Mouse (Mus musculus) common myeloid progenitor, adult 5-6 weeks (primary cell): ENCODE data around the gene Rpap2. TPM values are rescaled to one million over a fixed set of nuclear protein-coding genes. Genes with fewer than 3 reads are reported as not detected.

ENCODE experiments used
- ATAC-seq: replicated peaks from 2 replicates; pipeline ENCODE4 v1.8.0; 2016; ENCODE audit warnings: low read depth, mild to moderate bottlenecking, moderate TSS enrichment, inconsistent platforms; ENCODE audit not compliant: poor library complexity, severe bottlenecking
- total RNA-seq: library from RNA; stranded (forward); fragments of 200-1000, 187-1606 nt; gene quantifications from 2 replicates; pipeline ENCODE4 v1.2.3, GENCODE M21; 2017

Rpap2 gene
- total RNA-seq, 1 experiment from 2014 or later: 30.9 TPM

GRCm38 (mm10) chr5:107681300-107681699 lies 84.1 kb downstream of the Rpap2 start:
- ATAC-seq: peak; percentile 46

- ATAC-seq: 0 out of 2 replicates have a peak, but pooled peaks have one; percentile 40
These were observed 87.2 kb downstream of the Rpap2 start for GRCm38 (mm10) chr5:107684380-107684779.

DNA sequence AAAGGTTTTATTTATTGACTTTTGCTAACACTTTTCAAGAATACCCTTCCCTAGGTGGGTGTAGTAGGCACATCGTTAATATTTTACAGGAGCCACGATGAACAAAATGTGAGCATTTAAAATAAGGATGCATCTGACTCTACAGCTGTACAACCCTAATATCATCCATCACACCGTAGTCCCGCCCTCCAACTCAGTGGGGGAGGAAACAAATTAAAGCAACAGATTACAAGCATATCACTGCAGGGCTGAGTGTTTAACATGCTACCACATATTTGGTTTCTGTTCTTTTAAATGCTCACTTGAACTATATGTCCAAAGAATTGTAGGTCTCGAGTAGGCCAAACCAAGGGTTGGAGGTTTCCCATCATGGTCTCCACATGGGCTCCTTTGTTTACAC lies 90.0 kb downstream of the Rpap2 start:
- no peak for ATAC-seq

GRCm38 (mm10) chr5:107687592-107688498 lies 90.7 kb downstream of the Rpap2 start:
- ATAC-seq: peak; percentile 86

GRCm38 (mm10) chr5:107688499-107688866 lies 91.3 kb downstream of the Rpap2 start:
- peak; percentile 5; the same call in 1 of the 2 replicates for ATAC-seq

- ATAC-seq: no peak
These were observed 97.8 kb downstream of the Rpap2 start for GRCm38 (mm10) chr5:107695019-107695418.

DNA sequence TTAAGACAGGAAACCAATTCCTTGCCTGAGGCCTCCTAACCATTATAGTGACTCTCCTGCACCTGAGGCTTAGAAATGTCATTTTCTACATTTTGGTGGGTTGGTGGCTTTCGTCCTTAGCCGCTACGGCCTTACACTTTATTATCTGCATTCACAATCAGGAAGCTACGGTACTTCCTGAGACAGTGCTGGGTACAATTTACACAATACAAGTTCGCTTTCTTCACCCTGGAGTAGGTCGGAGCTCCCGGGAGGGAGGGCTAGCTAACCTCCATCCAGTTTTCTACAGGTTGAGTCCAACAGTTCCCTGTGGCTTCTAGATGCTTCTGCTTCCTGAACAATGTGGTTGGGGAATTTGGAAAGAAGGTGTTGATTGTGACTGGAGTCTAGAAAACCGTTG lies 101.7 kb downstream of the Rpap2 start:
- peak; percentile 77 for ATAC-seq

- peak; percentile 53 for ATAC-seq
These were observed 103.7 kb downstream of the Rpap2 start for GRCm38 (mm10) chr5:107700873-107701272.

DNA sequence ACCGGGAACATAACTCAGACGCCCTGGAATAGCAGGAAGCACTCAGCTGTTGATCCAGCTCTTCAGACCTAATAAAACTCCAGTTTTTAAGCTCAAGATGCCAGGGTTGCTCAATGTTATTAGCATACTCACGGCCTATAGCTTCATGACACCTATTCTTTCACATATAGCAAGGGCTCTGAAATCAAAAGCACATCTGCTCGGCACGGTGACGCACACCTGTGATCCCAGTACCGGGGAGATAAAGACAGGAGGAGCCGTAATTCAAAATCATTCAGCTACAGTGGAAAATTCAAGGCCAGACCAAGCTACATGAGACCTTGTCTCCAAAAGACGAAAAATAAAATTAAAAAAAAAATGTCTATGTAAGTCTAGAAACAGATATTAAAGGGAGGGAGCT lies 104.5 kb downstream of the Rpap2 start:
- ATAC-seq: no peak

DNA sequence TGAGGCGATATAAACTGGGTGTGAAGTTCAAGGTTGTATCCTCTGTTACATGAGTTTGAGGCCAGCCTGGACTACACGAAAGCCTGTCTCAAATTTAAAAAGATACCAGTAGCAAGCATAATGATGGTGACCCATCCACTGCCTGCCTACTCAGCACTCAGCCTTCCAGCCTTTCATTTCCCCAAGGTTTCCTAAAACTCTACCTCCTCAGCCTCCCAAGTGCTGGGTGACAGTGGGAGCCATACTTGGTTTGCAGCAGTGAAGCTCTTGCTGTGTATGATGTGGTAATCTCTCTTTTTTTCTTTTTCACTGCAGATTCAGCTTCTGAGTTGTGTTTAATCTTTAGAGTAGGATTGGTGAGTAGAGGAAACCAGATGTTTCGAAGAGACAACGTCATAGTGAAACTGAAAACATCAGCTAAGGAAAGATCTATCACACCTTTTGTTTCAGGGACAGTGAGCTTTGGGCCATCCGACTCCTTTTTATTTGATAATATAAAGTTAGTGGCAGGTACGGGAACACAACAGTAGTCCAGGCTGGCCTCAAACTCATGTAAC lies 106.1 kb downstream of the Rpap2 start:
- ATAC-seq: no peak

DNA sequence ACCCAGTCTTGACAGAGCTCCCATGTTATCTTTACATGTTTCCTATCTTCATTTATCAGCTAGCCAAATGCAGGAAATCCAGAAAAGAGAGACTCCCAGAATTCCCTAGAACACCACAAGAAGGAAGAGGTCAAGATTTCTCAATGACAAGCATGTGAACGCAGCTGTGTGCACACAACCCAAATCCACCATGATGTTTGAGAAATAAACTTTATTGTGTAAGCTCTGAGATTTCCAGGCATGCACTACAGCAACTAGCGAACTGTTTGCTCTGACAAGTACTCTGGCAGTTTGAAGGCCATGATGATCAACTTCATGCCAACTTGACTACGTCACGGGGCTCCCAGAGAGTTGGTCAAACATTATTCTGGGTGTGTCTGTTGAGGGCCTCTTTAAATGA lies 108.6 kb downstream of the Rpap2 start:
- no peak for ATAC-seq

DNA sequence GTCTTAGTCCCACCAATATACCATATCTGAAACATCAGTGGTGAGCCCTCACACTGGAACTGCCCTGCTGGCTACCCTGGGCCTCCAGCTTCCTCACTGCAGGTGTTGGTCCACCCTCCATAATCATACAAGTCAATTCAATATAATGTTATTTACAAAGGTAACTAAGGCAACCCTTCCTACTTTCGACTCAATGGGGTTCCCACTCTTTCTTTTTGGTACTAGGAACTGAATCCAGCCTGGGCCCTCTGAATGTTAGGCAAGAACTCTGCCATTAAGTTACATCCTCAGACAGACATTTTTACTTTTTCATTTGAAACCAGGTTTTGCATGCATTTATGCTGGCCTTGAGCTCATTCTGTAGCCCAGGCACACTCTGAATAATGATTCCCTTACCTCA lies 109.1 kb downstream of the Rpap2 start:
- 0 out of 2 replicates have a peak, but pooled peaks have one; percentile 6 for ATAC-seq

DNA sequence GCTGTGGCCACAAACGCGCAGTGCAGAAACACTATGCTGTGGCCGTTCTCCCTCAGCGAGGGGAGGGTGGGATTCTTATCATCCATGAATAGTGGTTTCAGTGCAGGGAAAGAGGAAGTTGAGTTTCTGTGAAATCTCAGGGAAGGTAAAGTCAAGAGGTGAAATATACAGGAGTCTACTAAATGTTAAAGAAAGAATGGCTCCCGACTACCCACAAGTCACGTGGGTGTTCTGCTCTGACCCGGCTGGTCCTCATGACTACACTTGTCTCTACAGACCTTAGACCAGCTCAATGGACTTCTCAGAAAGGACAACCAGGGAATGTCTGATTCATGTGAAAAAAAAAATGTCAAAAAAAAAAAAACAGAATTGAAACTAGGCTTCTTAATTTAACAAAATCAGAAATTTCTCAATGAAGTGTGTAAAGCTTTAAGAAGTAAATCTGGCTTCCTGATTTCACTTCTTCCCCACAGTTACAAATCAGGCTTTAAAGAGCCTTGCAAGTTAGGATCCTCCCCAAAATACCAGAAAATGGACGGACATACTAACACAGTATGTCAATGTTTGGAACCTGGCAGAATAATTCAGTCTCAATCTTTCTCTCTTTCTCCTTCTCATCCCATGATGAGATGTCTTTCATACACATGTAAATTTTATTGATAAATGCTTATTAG lies 111.1 kb downstream of the Rpap2 start:
- ATAC-seq: peak; percentile 88

Other genes with a start within 250 kb of the Rpap2 start
- gene Ephx4, start 194.6 kb upstream of the Rpap2 start, total RNA-seq: not detected in 2 replicates
- not detected in 2 replicates for gene Lpcat2b, start 165.8 kb upstream of the Rpap2 start, total RNA-seq
- 2.3 and 9.8 TPM in 2 replicates for gene Btbd8, start 159.4 kb upstream of the Rpap2 start, total RNA-seq
- 0.50 TPM in 1 of 2 replicates, not detected in the other for gene Gm42669, start 89.8 kb upstream of the Rpap2 start, total RNA-seq
- not detected in 2 replicates for gene 1700028K03Rik, start 62.7 kb upstream of the Rpap2 start, total RNA-seq
- gene Glmn, start 515 bp downstream of the Rpap2 start, total RNA-seq: 16.2 and 18.9 TPM in 2 replicates
- gene Gfi1, start 128.7 kb downstream of the Rpap2 start, total RNA-seq: 9.0 and 9.8 TPM in 2 replicates
- not detected in 2 replicates for gene Ube2d2b, start 232.7 kb downstream of the Rpap2 start, total RNA-seq